Mouse (Mus musculus): ENCODE results near the gene Nmrk2. TPM values are rescaled to one million over a fixed set of nuclear protein-coding genes. Genes with fewer than 3 reads are reported as not detected.

Nmrk2 gene
- not detected in 2 replicates for polyA plus RNA-seq (2016; fragmentation: Nextera tagmentation; extraction: Ambion mirVana)

- Histone ChIP-seq H3K4me2 (no peak within 1 kb of the TSS), H3K9ac (no peak within 1 kb of the TSS; the same call in 1 of the 2 replicates), H3K4me3 (no peak within 1 kb of the TSS), H3K36me3 (no peaks in the 10 kb centered on the region), H3K27ac (peak within 1 kb of the TSS; percentile 38; the same call in 1 of the 2 replicates), H3K27me3 (replicated peaks) (peaks cover 52% of the 10 kb centered on the region), H3K9me3 (replicated peaks) (no peaks in the 10 kb centered on the region), H3K4me1 (peaks cover 29% of the 10 kb centered on the region)
- no peak for ATAC-seq
- WGBS (ENCODE audit: insufficient replicate concordance): 66% methylated on average over 13 of the region's 13 CpGs
Measured at GRCm38 (mm10) chr10:81201807-81202758, at the start of gene Nmrk2. Gene Nmrk2, minus strand, starts transcription at chr10:81202051.

DNA sequence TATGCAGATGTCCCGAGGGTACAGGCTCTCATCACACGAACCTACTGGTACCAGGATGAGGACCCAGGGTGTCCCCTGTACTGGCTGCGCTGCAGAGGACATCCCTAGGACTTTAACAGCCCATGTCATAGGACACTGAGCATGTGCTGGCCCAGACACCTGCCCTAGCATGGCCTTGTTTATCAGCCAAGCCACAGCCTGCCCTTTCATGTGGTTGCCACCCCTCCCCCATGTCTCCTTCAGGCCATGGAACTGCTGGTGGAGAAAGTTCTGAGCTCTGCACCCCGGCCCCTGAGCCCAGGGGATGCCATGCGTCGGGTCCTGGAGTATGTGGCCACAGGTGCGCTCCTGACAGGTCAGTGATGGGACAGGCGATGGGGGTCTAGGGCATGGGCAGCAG is 47.6 kb upstream of the Nmrk2 start:
- ATAC-seq: no peak
- Histone ChIP-seq H3K4me2 (no peak overlapping the region), H3K27ac (no peak overlapping the region), H3K4me3 (no peak overlapping the region), H3K9ac (no peak overlapping the region), H3K27me3 (replicated peaks) (peaks cover 69% of the 10 kb centered on the region), H3K4me1 (0 out of 2 replicates have a peak, but pooled peaks cover 14% of the 10 kb centered on the region), H3K36me3 (no peaks in the 10 kb centered on the region), H3K9me3 (replicated peaks) (no peaks in the 10 kb centered on the region)
- WGBS (ENCODE audit: insufficient replicate concordance): 68% methylated on average over 8 of the region's 8 CpGs

GRCm38 (mm10) chr10:81247804-81248203 is 46.0 kb upstream of the Nmrk2 start:
- no peaks in the 10 kb centered on the region for H3K36me3 ChIP-seq
- H3K4me2 ChIP-seq: no peak overlapping the region
- no peak overlapping the region for H3K9ac ChIP-seq
- ATAC-seq: no peak
- WGBS (ENCODE audit: insufficient replicate concordance): 74% methylated on average over 2 of the region's 2 CpGs
- no peak overlapping the region for H3K27ac ChIP-seq
- no peaks in the 10 kb centered on the region for H3K9me3 ChIP-seq (replicated peaks)
- H3K4me1 ChIP-seq: 0 out of 2 replicates have a peak, but pooled peaks cover 15% of the 10 kb centered on the region
- H3K4me3 ChIP-seq: no peak overlapping the region
- peaks cover 69% of the 10 kb centered on the region for H3K27me3 ChIP-seq (replicated peaks)

DNA sequence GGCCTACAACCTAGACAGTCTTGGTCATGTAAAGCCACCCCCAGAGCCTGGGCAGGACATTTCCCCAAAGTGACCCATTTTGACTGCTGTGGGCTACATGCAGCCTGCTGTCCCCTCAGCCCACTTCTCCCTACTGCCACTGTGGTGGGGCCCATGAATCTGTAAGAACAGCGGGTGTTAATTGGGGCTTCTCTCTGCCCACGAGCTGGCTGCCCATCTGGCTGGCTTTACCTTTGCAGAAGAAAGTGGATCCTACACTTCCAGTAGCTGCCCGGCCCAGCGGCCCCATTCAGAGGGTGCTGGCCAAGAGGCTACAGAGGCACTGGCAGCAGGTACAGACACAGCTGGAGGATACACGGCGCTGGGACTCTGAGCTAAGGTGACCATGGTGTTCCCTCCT is 43.3 kb upstream of the Nmrk2 start:
- H3K4me1 ChIP-seq: 0 out of 2 replicates have a peak, but pooled peaks cover 15% of the 10 kb centered on the region
- 75% methylated on average over 6 of the region's 6 CpGs for WGBS (ENCODE audit: insufficient replicate concordance)
- ATAC-seq: no peak
- peaks cover 70% of the 10 kb centered on the region for H3K27me3 ChIP-seq (replicated peaks)
- no peak overlapping the region for H3K27ac ChIP-seq
- no peak overlapping the region for H3K4me3 ChIP-seq
- no peaks in the 10 kb centered on the region for H3K9me3 ChIP-seq (replicated peaks)
- H3K4me2 ChIP-seq: no peak overlapping the region
- no peak overlapping the region for H3K9ac ChIP-seq
- H3K36me3 ChIP-seq: no peaks in the 10 kb centered on the region

DNA sequence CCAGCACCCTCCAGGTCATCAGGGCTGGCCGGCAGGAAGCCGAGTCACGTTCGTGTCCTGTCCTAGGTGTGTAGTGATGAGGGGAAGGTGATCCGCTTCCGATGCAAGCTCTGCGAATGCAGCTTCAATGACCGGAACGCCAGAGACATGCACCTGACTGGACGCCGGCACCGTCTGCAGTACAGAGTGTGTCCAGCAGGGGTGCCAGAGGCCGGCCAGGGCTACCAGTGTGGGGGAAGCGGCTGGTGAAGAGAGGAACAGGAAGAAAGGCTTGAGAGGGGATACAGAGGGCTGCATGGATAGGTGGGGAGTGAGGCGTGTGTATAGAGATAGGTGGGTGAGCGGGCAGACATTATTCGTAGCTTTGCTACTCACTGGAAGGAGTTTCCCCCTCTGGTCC is 42.7 kb upstream of the Nmrk2 start:
- ATAC-seq: 0 out of 2 replicates have a peak, but pooled peaks have one; percentile 18
- H3K4me3 ChIP-seq: no peak overlapping the region
- H3K9ac ChIP-seq: no peak overlapping the region
- H3K9me3 ChIP-seq (replicated peaks): no peaks in the 10 kb centered on the region
- H3K36me3 ChIP-seq: no peaks in the 10 kb centered on the region
- no peak overlapping the region for H3K27ac ChIP-seq
- 0 out of 2 replicates have a peak, but pooled peaks cover 16% of the 10 kb centered on the region for H3K4me1 ChIP-seq
- WGBS (ENCODE audit: insufficient replicate concordance): 7% methylated on average over 17 of the region's 17 CpGs
- H3K27me3 ChIP-seq (replicated peaks): peaks cover 76% of the 10 kb centered on the region
- no peak overlapping the region; the same call in 1 of the 2 replicates for H3K4me2 ChIP-seq

GRCm38 (mm10) chr10:81244146-81244545 is 42.3 kb upstream of the Nmrk2 start:
- no peak overlapping the region for H3K4me3 ChIP-seq
- H3K27ac ChIP-seq: no peak overlapping the region
- H3K9ac ChIP-seq: no peak overlapping the region
- H3K4me1 ChIP-seq: 0 out of 2 replicates have a peak, but pooled peaks cover 14% of the 10 kb centered on the region
- no peak overlapping the region for H3K4me2 ChIP-seq
- ATAC-seq: no peak
- no peaks in the 10 kb centered on the region for H3K9me3 ChIP-seq (replicated peaks)
- WGBS (ENCODE audit: insufficient replicate concordance): 61% methylated on average over 4 of the region's 4 CpGs
- peaks cover 80% of the 10 kb centered on the region for H3K27me3 ChIP-seq (replicated peaks)
- H3K36me3 ChIP-seq: no peaks in the 10 kb centered on the region

GRCm38 (mm10) chr10:81242021-81242420 is 40.2 kb upstream of the Nmrk2 start:
- Histone ChIP-seq H3K9ac (no peak overlapping the region), H3K4me1 (0 out of 2 replicates have a peak, but pooled peaks cover 14% of the 10 kb centered on the region), H3K27ac (no peak overlapping the region), H3K27me3 (replicated peaks) (peaks cover 94% of the 10 kb centered on the region), H3K9me3 (replicated peaks) (no peaks in the 10 kb centered on the region), H3K4me3 (no peak overlapping the region), H3K36me3 (no peaks in the 10 kb centered on the region), H3K4me2 (no peak overlapping the region)
- WGBS (ENCODE audit: insufficient replicate concordance): 87% methylated on average over 16 of the region's 16 CpGs
- no peak for ATAC-seq

DNA sequence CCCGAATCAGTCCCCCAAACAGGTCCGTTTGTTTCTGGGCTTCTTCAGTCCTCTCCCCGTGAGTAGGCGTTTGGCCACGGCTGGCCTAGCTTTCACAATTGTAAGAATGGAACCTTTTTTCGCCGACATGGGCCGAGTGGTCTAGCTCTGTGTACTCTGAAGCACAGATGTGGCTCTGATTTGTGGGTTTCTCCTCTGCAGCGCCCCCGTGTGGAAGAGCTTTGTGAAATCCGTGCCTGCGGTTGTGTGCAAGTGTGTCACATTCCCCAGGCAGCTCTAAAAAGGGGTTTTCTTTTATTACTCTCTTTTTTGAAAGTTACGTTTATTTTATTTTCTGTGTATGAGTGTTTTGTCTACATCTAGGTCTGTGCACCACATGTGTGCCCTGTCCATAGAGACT is 39.0 kb upstream of the Nmrk2 start:
- H3K9me3 ChIP-seq (replicated peaks): no peaks in the 10 kb centered on the region
- no peak for ATAC-seq
- no peak overlapping the region for H3K4me2 ChIP-seq
- H3K27ac ChIP-seq: no peak overlapping the region
- H3K36me3 ChIP-seq: no peaks in the 10 kb centered on the region
- no peak overlapping the region for H3K4me3 ChIP-seq
- H3K27me3 ChIP-seq (replicated peaks): peaks cover 99% of the 10 kb centered on the region
- no peak overlapping the region for H3K9ac ChIP-seq
- H3K4me1 ChIP-seq: 0 out of 2 replicates have a peak, but pooled peaks cover 14% of the 10 kb centered on the region
- 19% methylated on average over 13 of the region's 13 CpGs for WGBS (ENCODE audit: insufficient replicate concordance)

DNA sequence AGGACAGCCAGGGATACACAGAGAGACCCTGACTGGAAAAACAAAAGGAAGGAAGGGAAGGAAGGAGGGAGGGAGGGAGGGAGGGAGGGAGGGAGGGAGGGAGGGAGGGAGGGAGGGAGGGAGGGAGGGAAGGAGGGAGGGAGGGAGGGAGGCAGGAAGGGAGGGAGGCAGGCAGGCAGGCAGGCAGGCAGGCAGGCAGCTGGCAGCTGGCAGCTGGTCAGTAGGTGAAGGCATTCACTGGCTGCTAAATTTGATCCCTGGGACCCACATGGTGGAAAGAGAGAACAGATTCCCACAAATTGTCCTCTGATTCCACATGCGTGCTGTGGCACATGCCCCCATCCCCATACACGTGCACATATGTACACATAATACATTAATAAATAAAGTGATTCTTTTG is 36.8 kb upstream of the Nmrk2 start:
- Histone ChIP-seq H3K27ac (no peak overlapping the region), H3K4me2 (no peak overlapping the region), H3K4me3 (no peak overlapping the region), H3K9ac (no peak overlapping the region), H3K9me3 (replicated peaks) (no peaks in the 10 kb centered on the region), H3K36me3 (no peaks in the 10 kb centered on the region), H3K4me1 (peaks cover 11% of the 10 kb centered on the region; the same call in 1 of the 2 replicates), H3K27me3 (replicated peaks) (peaks cover 92% of the 10 kb centered on the region)
- ATAC-seq: no peak
- WGBS (ENCODE audit: insufficient replicate concordance): 58% methylated on average over 2 of the region's 2 CpGs

- Histone ChIP-seq H3K27ac (no peak overlapping the region), H3K4me1 (peaks cover 24% of the 10 kb centered on the region), H3K4me3 (no peak overlapping the region), H3K27me3 (replicated peaks) (peaks cover 84% of the 10 kb centered on the region), H3K4me2 (no peak overlapping the region), H3K9ac (no peak overlapping the region), H3K9me3 (replicated peaks) (no peaks in the 10 kb centered on the region), H3K36me3 (no peaks in the 10 kb centered on the region)
- ATAC-seq: no peak
- WGBS (ENCODE audit: insufficient replicate concordance): 70% methylated on average over 12 of the region's 12 CpGs
Measured at GRCm38 (mm10) chr10:81236471-81237268, 34.8 kb upstream of the Nmrk2 start.

DNA sequence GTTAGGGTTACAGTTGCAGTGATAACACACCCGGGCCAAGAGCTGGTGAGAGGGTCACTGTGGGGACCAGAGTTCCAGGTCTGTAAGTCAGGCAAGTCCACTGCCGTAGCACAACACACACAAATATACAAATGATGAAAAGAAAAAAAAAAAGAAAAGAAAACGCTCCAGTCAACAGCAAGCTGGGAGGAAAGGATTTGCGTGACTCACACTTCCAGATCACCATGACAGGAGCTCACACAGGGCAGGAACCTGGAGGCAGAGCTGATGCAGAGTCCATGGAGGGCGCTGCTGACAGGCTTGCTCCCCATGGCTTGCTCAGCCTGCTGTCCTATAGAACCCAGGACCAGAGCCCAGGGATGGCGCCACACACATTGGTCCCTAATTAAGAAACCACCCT is 32.4 kb upstream of the Nmrk2 start:
- 62% methylated on average over 6 of the region's 6 CpGs for whole genome bisulfite sequencing (ENCODE audit: insufficient replicate concordance)
- H3K27me3 ChIP-seq (replicated peaks): peaks cover 84% of the 10 kb centered on the region

More for the DNA sequence above, 32.4 kb upstream of the Nmrk2 start:
- Histone ChIP-seq H3K4me2 (no peak overlapping the region), H3K4me1 (peaks cover 24% of the 10 kb centered on the region), H3K4me3 (no peak overlapping the region), H3K36me3 (no peaks in the 10 kb centered on the region), H3K9me3 (replicated peaks) (no peaks in the 10 kb centered on the region), H3K27ac (no peak overlapping the region; the same call in 1 of the 2 replicates), H3K9ac (no peak overlapping the region)
- no peak for ATAC-seq

Data from liver, embryonic 12.5 days (tissue).